Comparison of ENCODE assay signal across 30 mouse cellular contexts in genomic region chr14:54265093-54265492, GRCm38 (mm10). TPM values are rescaled to one million over a fixed set of nuclear protein-coding genes. Genes with fewer than 3 reads are reported as not detected.
DNase-seq lines count a peak whose midpoint lies in the region; ATAC-seq and TF ChIP-seq lines count a peak whose summit lies in the region.
"Had no signal": no experiment of that assay in that cellular context is flagged by ENCODE, and none has a peak within 500 bp of the region (broad histone marks: within the 10 kb centered on the region; RNA-seq: fewer than 3 reads in every experiment).

No protein-coding gene starts in this region.

- H3K79me2 ChIP-seq in heart, adult 2 months (replicated peaks; ENCODE audit: control insufficient read depth, insufficient read depth, low read length) = no peaks in the 10 kb centered on the region; the same call in none of the 2 replicates

- H3K36me3 ChIP-seq in heart, embryonic 10.5 days = peaks cover 49% of the 10 kb centered on the region
- no peaks in the 10 kb centered on the region for H3K36me3 ChIP-seq in heart, adult 2 months (ENCODE audit: control insufficient read depth, insufficient read depth, low read length)
- peaks cover 78% of the 10 kb centered on the region for H3K36me3 ChIP-seq in heart, embryonic 13.5 days
- H3K36me3 ChIP-seq in intestine, embryonic 14.5 days (ENCODE audit: control insufficient read depth, insufficient read depth, low read length) = peaks cover 49% of the 10 kb centered on the region
- H3K36me3 ChIP-seq in intestine, postnatal 0 days (ENCODE audit: control insufficient read depth, insufficient read depth) = peaks cover 58% of the 10 kb centered on the region

- H3K9me3 ChIP-seq in heart, embryonic 10.5 days = no peaks in the 10 kb centered on the region
- no peaks in the 10 kb centered on the region for H3K9me3 ChIP-seq in heart, embryonic 13.5 days
- H3K9me3 ChIP-seq in intestine, embryonic 14.5 days (ENCODE audit: control insufficient read depth, low read length) = no peaks in the 10 kb centered on the region
- H3K9me3 ChIP-seq in intestine, postnatal 0 days (ENCODE audit: control insufficient read depth) = no peaks in the 10 kb centered on the region
- H3K9me3 ChIP-seq: forebrain, embryonic 10.5 days; forebrain, embryonic 13.5 days; G1E; hindbrain, embryonic 10.5 days; hindbrain, embryonic 13.5 days had no signal

- H3K4me2 ChIP-seq in heart, embryonic 13.5 days = peak overlapping the region; percentile 46
- no peak overlapping the region for H3K4me2 ChIP-seq in intestine, embryonic 14.5 days (ENCODE audit: low read length)
- H3K4me2 ChIP-seq in intestine, postnatal 0 days (replicated peaks; ENCODE audit: low read depth) = no peak overlapping the region
- H3K4me2 ChIP-seq: forebrain, embryonic 13.5 days; hindbrain, embryonic 13.5 days had no signal

- 42% methylated on average over 10 of the region's 10 CpGs for WGBS in heart, embryonic 10.5 days
- 62% methylated on average over 10 of the region's 10 CpGs for WGBS in heart, adult 2 months
- WGBS in heart, embryonic 13.5 days = 39% methylated on average over 10 of the region's 10 CpGs
- 63% methylated on average over 10 of the region's 10 CpGs for WGBS in intestine, embryonic 14.5 days
- 66% methylated on average over 10 of the region's 10 CpGs for WGBS in intestine, postnatal 0 days

- peak overlapping the region; percentile 76 for H3K27ac ChIP-seq in heart, embryonic 10.5 days
- no peak overlapping the region for H3K27ac ChIP-seq in heart, adult 2 months
- H3K27ac ChIP-seq in heart, embryonic 13.5 days (replicated peaks) = peak overlapping the region; percentile 83
- no peak overlapping the region for H3K27ac ChIP-seq in intestine, embryonic 14.5 days (ENCODE audit: low read depth)
- H3K27ac ChIP-seq in intestine, postnatal 0 days (ENCODE audit: low read depth, low read length) = no peak overlapping the region
- H3K27ac ChIP-seq: forebrain, embryonic 10.5 days; forebrain, embryonic 13.5 days; hindbrain, embryonic 10.5 days; hindbrain, embryonic 13.5 days had no signal

- intact Hi-C loops in heart, adult 2 months (cut with DNase I) = no loop called here
- intact Hi-C loops in heart, postnatal 14 days (cut with DNase I) = no loop called here

- TF ChIP-seq POLR2A in heart, adult 2 months (IDR thresholded peaks at IDR 0.05; ENCODE audit: insufficient read depth, low read depth, low read length) = no peak

- H3K4me1 ChIP-seq in heart, embryonic 10.5 days = peaks cover 32% of the 10 kb centered on the region
- H3K4me1 ChIP-seq in heart, adult 2 months (ENCODE audit: control insufficient read depth, insufficient read depth, low read length) = peaks cover 4% of the 10 kb centered on the region
- H3K4me1 ChIP-seq in heart, embryonic 13.5 days = peaks cover 31% of the 10 kb centered on the region
- H3K4me1 ChIP-seq in intestine, embryonic 14.5 days (replicated peaks; ENCODE audit: control insufficient read depth, insufficient read depth, low read length) = peaks cover 4% of the 10 kb centered on the region
- no peaks in the 10 kb centered on the region for H3K4me1 ChIP-seq in intestine, postnatal 0 days (replicated peaks; ENCODE audit: control insufficient read depth, insufficient read depth, low read length)

- no peak for TF ChIP-seq EP300 in heart, adult 2 months (IDR thresholded peaks at IDR 0.05; ENCODE audit: insufficient read depth, low read depth, low read length)

- no peaks in the 10 kb centered on the region for H3K27me3 ChIP-seq in heart, embryonic 10.5 days (ENCODE audit: insufficient read depth, poor library complexity, severe bottlenecking)
- no peaks in the 10 kb centered on the region for H3K27me3 ChIP-seq in heart, adult 2 months (ENCODE audit: control insufficient read depth, insufficient read depth, low read length)
- no peaks in the 10 kb centered on the region for H3K27me3 ChIP-seq in heart, embryonic 13.5 days (replicated peaks)
- no peaks in the 10 kb centered on the region for H3K27me3 ChIP-seq in intestine, embryonic 14.5 days (replicated peaks; ENCODE audit: control insufficient read depth, insufficient read depth, low read length)
- H3K27me3 ChIP-seq in intestine, postnatal 0 days (replicated peaks; ENCODE audit: control insufficient read depth, insufficient read depth, low read length) = no peaks in the 10 kb centered on the region
- H3K27me3 ChIP-seq: CH12.LX, Patski had no signal

- no peak for ATAC-seq in heart, embryonic 13.5 days (ENCODE audit: extremely low read depth, insufficient number of reproducible peaks, low FRiP score, low TSS enrichment)
- no peak for ATAC-seq in intestine, embryonic 14.5 days (replicated peaks; ENCODE audit: low FRiP score, low TSS enrichment, low read depth)
- ATAC-seq in intestine, postnatal 0 days = no peak
- ATAC-seq: forebrain, embryonic 13.5 days; forebrain, embryonic 16.5 days; hindbrain, embryonic 16.5 days; intestine, embryonic 16.5 days; Patski had no signal

- no peak overlapping the region for H3K9ac ChIP-seq in heart, adult 2 months (ENCODE audit: low read depth, low read length)
- H3K9ac ChIP-seq in heart, embryonic 13.5 days = peak overlapping the region; percentile 59
- H3K9ac ChIP-seq in intestine, embryonic 14.5 days (ENCODE audit: low read length) = no peak overlapping the region
- no peak overlapping the region for H3K9ac ChIP-seq in intestine, postnatal 0 days (ENCODE audit: low read depth, low read length)
- H3K9ac ChIP-seq: forebrain, embryonic 13.5 days; hindbrain, embryonic 13.5 days had no signal

- no peak overlapping the region; the same call in 1 of the 2 replicates for H3K4me3 ChIP-seq in heart, embryonic 10.5 days
- H3K4me3 ChIP-seq in heart, adult 2 months = no peak overlapping the region
- peak overlapping the region; percentile 24 for H3K4me3 ChIP-seq in heart, embryonic 13.5 days
- H3K4me3 ChIP-seq in intestine, embryonic 14.5 days (ENCODE audit: low read depth, low read length) = no peak overlapping the region
- no peak overlapping the region for H3K4me3 ChIP-seq in intestine, postnatal 0 days (ENCODE audit: low read depth, low read length)
- H3K4me3 ChIP-seq: forebrain, embryonic 10.5 days; forebrain, embryonic 13.5 days; hindbrain, embryonic 10.5 days; hindbrain, embryonic 13.5 days had no signal

- no peak for DNase-seq in heart, embryonic 10.5 days (ENCODE audit: low spot score)
- no peak for DNase-seq in heart, adult 2 months
- no peak for DNase-seq in heart, postnatal 14 days
- peak; percentile 25 for DNase-seq in intestine, embryonic 14.5 days (ENCODE audit: low spot score)
- no peak for DNase-seq in lung, postnatal 25 days (ENCODE audit: low spot score)
- DNase-seq: adrenal gland, postnatal 10 days; adrenal gland, postnatal 36 days; B cell, adult 2 months; cerebellum, adult 18-20 months; cerebellum, adult 9-10 months; cerebellum, postnatal 14 days; gastrocnemius, postnatal 10 days; gastrocnemius, postnatal 36 days; kidney, adult 2 months had no signal

- no peak for TF ChIP-seq CTCF in heart, adult 2 months (IDR thresholded peaks at IDR 0.05)
- no peak for TF ChIP-seq CTCF in intestine, postnatal 0 days (IDR thresholded peaks at IDR 0.05; ENCODE audit: low read depth)

RNA-seq across cellular contexts. Expression of gene Abhd4, which starts 11.1 kb away (rescaled TPM):
- 66.0 and 89.0 TPM in 2 replicates for polyA plus RNA-seq in heart, embryonic 10.5 days (2016; fragmentation: Nextera tagmentation; extraction: Ambion mirVana)
- 10 to 100 TPM; 39.2 to 41.8 TPM for total RNA-seq in heart, adult 2 months (2021)
- 50.2 and 56.8 TPM in 2 replicates for polyA plus RNA-seq in heart, adult 2 months (2012; rRNA removed)
- 85.8 and 87.0 TPM in 2 replicates for polyA plus RNA-seq in heart, embryonic 13.5 days (2015; fragmentation: Nextera tagmentation; extraction: Ambion mirVana)
- 10 to 100 TPM; 46.7 to 50.7 TPM for total RNA-seq in heart, postnatal 14 days (2021)
- 46.9 and 53.5 TPM in 2 replicates for polyA plus RNA-seq in intestine, embryonic 14.5 days (2014; fragmentation: Nextera tagmentation; extraction: Ambion mirVana)
- 38.3 and 38.4 TPM in 2 replicates for polyA plus RNA-seq in intestine, postnatal 0 days (2015; fragmentation: Nextera tagmentation; extraction: Ambion mirVana)

RNA-seq across cellular contexts. Expression of gene Dad1, which starts 11.2 kb away (rescaled TPM):
- 298 and 356 TPM in 2 replicates for polyA plus RNA-seq in heart, embryonic 10.5 days (2016; fragmentation: Nextera tagmentation; extraction: Ambion mirVana)
- 100 to 1,000 TPM in 1 of 2 experiments, 10 to 100 TPM in 1; 99.0 to 115 TPM for total RNA-seq in heart, adult 2 months (2021)
- polyA plus RNA-seq in heart, adult 2 months (2012; rRNA removed) = 393 and 411 TPM in 2 replicates
- polyA plus RNA-seq in heart, embryonic 13.5 days (2015; fragmentation: Nextera tagmentation; extraction: Ambion mirVana) = 391 and 412 TPM in 2 replicates
- total RNA-seq in heart, postnatal 14 days (2021) = 100 to 1,000 TPM; 104 TPM
- 414 and 449 TPM in 2 replicates for polyA plus RNA-seq in intestine, embryonic 14.5 days (2014; fragmentation: Nextera tagmentation; extraction: Ambion mirVana)
- polyA plus RNA-seq in intestine, postnatal 0 days (2015; fragmentation: Nextera tagmentation; extraction: Ambion mirVana) = 484 and 492 TPM in 2 replicates

RNA-seq across cellular contexts. Expression of gene Olfr49, which starts 19.6 kb away (rescaled TPM):
- 0.08 TPM in 1 of 2 replicates, not detected in the other for polyA plus RNA-seq in heart, embryonic 10.5 days (2016; fragmentation: Nextera tagmentation; extraction: Ambion mirVana)
- total RNA-seq in heart, adult 2 months (2021) = not detected
- not detected in 2 replicates for polyA plus RNA-seq in heart, adult 2 months (2012; rRNA removed)
- not detected in 2 replicates for polyA plus RNA-seq in heart, embryonic 13.5 days (2015; fragmentation: Nextera tagmentation; extraction: Ambion mirVana)
- not detected for total RNA-seq in heart, postnatal 14 days (2021)
- polyA plus RNA-seq in intestine, embryonic 14.5 days (2014; fragmentation: Nextera tagmentation; extraction: Ambion mirVana) = not detected in 2 replicates
- 0.14 TPM in 1 of 2 replicates, not detected in the other for polyA plus RNA-seq in intestine, postnatal 0 days (2015; fragmentation: Nextera tagmentation; extraction: Ambion mirVana)
- total RNA-seq: adrenal gland, postnatal 10 days; adrenal gland, postnatal 36 days; CH12.LX; gastrocnemius, adult 18-20 months; gastrocnemius, postnatal 10 days; gastrocnemius, postnatal 36 days; granulocyte monocyte progenitor cell, adult 5-6 weeks had no signal
- polyA plus RNA-seq: embryonic facial prominence, embryonic 11.5 days; forebrain, embryonic 10.5 days; forebrain, embryonic 13.5 days; forebrain, embryonic 16.5 days; G1E; hindbrain, embryonic 10.5 days; hindbrain, embryonic 13.5 days; hindbrain, embryonic 16.5 days; intestine, embryonic 16.5 days; kidney, adult 2 months; kidney, embryonic 14.5 days had no signal

Comparison
In these comparisons a context has a peak if more than half of its experiments do, and no peak if none do; other contexts are left out.
1. H3K27ac ChIP-seq: peak in heart, embryonic 10.5 days (single experiment) and heart, embryonic 13.5 days (single experiment); none in heart, adult 2 months (single experiment), intestine, embryonic 14.5 days (single experiment) and intestine, postnatal 0 days (single experiment).